Mouse (Mus musculus): Measurements from ENCODE around the gene Ccdc18.

DNA sequence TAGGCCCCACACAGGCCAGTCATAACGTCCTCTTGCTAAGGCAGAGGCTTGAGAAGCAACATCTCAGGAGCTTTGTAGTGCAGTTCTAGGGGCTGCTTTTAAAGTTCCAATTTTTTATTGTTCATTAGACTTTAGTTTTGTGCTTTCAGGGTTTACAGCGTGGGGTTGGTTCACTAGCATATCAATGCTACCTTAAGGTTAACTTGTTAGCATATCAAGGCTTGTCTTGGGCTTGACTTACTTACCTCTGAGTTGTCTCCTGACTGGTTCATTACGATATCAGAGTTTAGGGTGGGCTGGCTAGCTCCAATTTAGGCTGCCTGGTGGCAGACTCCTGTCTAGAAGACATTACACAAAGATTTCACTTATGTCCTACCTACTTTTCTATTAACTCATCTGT, 35.0 kb upstream of the Ccdc18 start:
- no peak for TF ChIP-seq CTCF (IDR thresholded peaks at IDR 0.05; ENCODE audit: low read depth)
- no peak for TF ChIP-seq EP300 (IDR thresholded peaks at IDR 0.05; ENCODE audit: low read depth)

Measured in heart, postnatal 0 days (tissue).